Mouse (Mus musculus): Measurements from ENCODE around the gene Oprd1. TPM values are rescaled to one million over a fixed set of nuclear protein-coding genes. Genes with fewer than 3 reads are reported as not detected.

Gene Oprd1
- total RNA-seq, 2 experiments from 2014 or later, result 0.50 to 0.59 TPM

DNA sequence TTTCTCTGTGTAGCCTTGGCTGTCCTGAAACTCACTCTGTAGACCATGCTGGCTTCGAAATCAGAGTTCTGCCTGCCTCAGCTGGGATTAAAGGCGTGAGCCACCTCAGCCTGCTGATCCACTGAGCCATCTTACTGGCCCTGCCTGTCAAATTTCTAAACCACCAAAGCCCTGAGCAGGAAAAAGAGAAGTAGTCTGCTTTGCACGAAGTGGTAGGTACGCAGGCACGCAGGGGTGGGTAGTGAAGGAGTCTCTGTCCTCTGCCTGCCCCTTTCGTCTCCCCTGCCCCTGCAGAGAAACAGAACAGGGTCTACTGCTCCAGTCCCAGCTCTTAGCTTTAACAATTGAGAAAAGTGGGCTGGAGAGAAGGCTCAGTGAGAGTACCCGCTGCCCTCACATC lies 59.2 kb downstream of the Oprd1 start:
- no peak for DNase-seq (ENCODE audit: low spot score in 2 of 2)

DNA sequence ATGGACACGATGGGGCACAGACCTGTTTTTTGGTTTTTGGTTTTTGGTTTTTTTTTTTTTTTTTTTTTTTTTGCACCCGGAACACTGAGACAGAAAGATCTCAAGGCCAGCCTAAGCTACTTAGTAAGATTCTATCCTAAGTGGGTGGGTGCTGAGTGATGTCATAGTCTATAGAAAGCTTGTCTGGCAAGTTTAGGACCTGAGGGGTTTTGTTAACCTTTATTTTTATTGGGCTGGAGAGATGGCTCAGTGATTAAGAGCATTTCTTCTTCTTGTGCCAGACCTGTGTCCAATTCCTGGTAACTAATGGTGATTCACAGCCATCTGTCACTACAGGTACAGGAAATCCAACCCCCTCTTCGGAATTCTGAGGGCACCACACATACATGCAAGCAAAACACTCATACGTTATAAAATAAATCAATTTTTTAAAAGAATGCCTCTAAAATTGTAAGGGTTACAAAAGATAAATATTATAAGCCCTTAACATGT lies 63.7 kb downstream of the Oprd1 start:
- no peak for DNase-seq (ENCODE audit: low spot score in 2 of 2)

DNA sequence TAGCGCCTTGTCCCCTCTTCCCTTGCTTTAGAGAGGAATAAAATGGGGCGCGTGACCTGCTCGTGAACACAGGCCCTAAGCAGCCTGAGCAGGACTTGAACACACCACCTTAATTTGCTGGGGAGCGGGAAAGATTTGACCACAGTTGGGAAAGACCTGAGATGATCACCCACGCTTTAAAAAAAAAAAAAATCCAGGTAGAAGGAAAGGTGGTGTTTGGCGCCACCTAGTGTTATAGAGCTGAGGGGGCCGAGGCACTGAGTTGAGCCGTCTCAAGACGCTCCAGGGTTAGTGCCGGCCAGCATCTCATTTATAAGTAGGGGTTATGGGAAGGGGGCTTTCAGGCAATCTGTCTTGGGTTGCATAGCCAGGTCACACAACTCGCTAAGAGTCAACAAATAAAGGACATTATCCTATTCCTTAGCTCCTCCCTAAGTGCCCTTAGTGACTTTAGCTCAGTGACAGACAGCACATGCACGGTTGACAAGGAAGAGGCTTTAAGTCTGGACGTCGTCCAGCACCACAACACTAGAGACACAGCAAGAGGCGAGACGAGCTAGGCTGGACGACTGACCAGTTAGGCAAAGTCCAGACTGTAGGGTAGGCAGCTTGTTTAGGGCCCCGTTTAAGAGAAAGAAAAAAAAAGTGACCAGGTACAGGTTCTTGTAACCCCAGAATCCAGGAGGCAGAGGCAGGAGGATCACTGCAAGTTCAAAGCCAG lies 64.6 kb downstream of the Oprd1 start:
- DNase-seq (ENCODE audit: low spot score in 2 of 2), result peak; percentile 28 to 46

- no peak for DNase-seq (ENCODE audit: low spot score in 2 of 2)
Measured at GRCm38 (mm10) chr4:132078296-132078714, 66.0 kb downstream of the Oprd1 start.

GRCm38 (mm10) chr4:132077445-132077844 lies 66.8 kb downstream of the Oprd1 start:
- no peak for DNase-seq (ENCODE audit: low spot score in 2 of 2)

DNA sequence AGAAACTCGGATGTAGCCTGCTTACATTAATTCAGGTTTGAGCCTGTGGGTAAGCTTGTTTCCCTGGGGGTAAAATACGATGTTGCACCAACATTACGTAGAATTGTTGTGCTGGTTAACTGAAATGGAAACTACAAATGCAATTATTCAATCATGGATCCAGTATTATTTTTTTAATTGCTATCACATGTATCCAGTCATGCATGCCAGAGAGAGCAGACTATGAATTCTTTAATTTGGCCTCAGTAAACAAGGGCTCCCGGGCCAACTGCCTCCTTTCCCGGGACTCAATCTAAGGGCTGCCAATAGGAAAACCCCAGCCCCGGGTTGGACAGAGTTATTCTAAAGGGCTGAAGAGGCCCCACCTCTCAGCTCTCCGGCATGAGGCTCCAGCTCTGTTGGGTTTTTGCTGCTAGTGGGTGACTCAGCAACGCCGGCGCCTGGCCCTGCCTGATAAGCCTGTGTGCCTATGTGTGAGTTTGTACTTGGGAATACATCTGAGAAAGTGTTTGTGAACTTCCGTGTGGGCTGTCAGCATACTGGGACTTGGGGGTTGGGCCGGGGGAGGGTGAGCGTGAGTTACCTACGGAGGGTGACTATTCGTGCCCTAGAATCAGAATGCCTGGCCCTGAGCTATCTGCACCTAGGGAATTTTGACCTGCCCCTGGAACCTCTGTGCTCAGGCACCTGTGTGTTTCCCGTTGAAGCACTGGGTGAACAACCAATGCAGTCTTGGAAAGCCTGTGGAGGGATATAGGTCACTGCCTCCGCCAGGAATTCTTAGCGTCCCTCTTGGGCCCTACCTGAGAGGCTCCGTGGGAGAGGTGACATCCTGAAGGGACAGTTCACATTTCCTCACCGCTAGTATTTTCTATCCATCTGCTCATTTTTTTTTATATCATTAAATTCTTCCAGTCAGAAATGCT lies 67.5 kb downstream of the Oprd1 start:
- peak in 1 of 2 experiments; percentile 39 for DNase-seq (ENCODE audit: low spot score in 2 of 2)

GRCm38 (mm10) chr4:132075796-132076195 lies 68.5 kb downstream of the Oprd1 start:
- no peak for DNase-seq (ENCODE audit: low spot score in 2 of 2)

DNA sequence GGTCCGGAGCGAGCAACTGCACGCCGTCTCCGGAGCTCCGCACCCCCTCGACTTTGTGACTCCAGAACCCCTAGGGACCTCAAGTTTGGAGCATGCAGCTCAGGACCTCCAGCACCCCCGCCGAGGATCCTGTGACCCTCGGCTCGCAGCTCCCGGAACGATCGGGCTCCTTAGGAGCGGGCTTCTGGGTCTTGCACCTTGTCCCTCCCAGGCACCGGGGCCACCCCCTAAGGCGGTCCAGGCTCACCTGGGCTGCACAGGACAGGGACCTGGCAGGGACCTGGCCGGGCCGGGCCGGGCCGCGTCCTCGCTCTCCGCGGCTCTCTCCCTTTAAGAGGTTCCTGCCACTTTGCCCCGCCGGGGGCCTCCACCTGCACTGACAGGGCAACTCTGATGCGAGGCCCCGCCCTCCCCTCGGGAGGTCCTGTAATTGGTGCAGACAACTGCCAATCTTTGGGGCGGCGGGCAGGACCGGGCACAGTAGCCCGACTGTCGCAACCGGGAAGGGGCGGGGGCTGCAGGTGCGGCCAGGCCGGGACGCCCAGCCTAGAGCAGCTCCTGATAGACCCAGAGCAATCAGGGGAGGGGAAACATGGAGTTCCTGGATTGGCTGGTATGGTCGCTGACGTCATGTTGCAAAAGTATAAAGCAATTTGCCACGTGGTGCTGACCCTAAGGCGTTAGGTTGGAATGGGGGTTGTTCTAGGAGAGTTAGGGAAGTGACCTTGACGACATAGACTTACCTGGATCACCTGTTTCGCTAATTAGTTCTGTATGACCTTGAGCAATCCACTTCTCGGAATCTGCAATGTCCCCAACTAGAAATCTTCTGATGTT lies 69.1 kb downstream of the Oprd1 start, which contains the start of gene Epb41:
Gene Epb41 (minus strand): TSS at position 389 of the 837 bp plus-strand sequence.
- DNase-seq (ENCODE audit: low spot score in 2 of 2), result peak; percentile 92 to 97

- DNase-seq (ENCODE audit: low spot score in 2 of 2), result no peak
Measured at GRCm38 (mm10) chr4:132074077-132074932, 70.0 kb downstream of the Oprd1 start, which contains the start of gene Gm10300. Gm10300 (plus strand) TSS chr4:132074697.

- DNase-seq (ENCODE audit: low spot score in 2 of 2), result no peak
Measured at GRCm38 (mm10) chr4:132072946-132073345, 71.3 kb downstream of the Oprd1 start.

- no peak for DNase-seq (ENCODE audit: low spot score in 2 of 2)
Measured at GRCm38 (mm10) chr4:132072156-132072555, 72.1 kb downstream of the Oprd1 start.

GRCm38 (mm10) chr4:132071674-132072073 lies 72.6 kb downstream of the Oprd1 start:
- no peak for DNase-seq (ENCODE audit: low spot score in 2 of 2)

- DNase-seq (ENCODE audit: low spot score in 2 of 2), result no peak
Measured at GRCm38 (mm10) chr4:132067938-132068235, 76.4 kb downstream of the Oprd1 start.

GRCm38 (mm10) chr4:132067112-132067937 lies 77.0 kb downstream of the Oprd1 start:
- no peak for DNase-seq (ENCODE audit: low spot score in 2 of 2)

DNA sequence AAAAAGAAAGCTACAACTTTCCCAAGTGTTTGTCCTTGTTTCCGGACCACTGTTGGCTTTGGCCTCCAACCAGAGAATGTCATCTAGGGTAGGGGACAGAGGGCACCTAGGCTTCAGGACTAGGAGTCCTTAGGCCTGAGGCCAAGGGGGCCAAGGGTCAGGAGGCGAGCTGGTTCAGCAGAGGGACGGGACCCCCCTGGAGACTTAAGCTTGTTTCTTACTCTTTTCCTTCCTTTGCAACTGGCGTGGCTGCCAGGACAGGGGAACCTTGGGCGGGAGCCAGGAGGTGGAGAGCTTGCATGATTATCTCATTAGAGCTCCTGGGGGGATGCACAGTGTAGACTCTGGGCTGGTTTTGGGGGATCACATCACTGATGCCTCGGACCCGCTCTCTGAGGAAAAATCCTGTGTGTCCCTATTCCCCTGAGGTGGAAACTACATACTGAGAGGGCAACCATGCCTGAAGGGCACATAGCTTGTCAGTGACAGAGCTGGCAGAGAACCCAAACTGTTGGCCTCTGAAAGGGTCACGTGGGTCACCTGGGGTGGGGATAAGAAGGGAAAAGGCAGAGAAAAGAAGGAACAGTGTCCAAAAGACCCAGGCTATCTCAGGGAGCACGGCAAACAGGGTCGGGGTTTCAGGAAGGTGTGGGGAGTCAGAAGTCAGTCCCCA lies 78.0 kb downstream of the Oprd1 start:
- DNase-seq (ENCODE audit: low spot score in 2 of 2), result peak; percentile 31 to 40

DNA sequence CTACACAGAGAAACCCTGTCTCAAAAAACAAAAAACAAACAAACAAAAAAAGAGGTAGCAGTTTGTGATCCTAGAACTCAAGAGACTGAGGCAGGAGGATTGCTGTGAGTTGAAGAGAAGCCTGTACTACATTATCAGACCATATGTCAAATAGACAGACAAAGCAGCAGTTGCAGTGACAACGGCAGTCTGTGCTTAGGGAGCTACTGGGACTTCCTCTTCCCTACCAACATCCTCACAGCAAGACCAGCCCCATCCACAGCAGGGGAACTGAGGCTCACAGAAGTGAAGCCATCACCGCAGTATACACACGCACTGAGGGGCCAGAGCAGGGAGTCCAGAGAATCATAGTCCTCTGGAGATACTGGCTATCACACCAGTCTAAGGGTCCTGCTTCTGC lies 78.7 kb downstream of the Oprd1 start:
- no peak for DNase-seq (ENCODE audit: low spot score in 2 of 2)

- DNase-seq (ENCODE audit: low spot score in 2 of 2), result no peak
Measured at GRCm38 (mm10) chr4:132064550-132064949, 79.7 kb downstream of the Oprd1 start.

Data from adrenal gland, postnatal 4 days (tissue).